Mouse (Mus musculus) kidney, postnatal 14 days (tissue): ENCODE measurements around the gene Psme3.
A peak's percentile ranks its signal among the peaks of the same experiment; 100 is the strongest.

Experiments
- DNase-seq: peaks from one replicate; pipeline ENCODE4 v3.0.0; 2022; ENCODE audit warnings: mixed read lengths

Psme3 gene

GRCm38 (mm10) chr11:101354438-101355010 is 38.5 kb downstream of the Psme3 start:
- DNase-seq, result no peak

GRCm38 (mm10) chr11:101355916-101356315 is 39.9 kb downstream of the Psme3 start:
- no peak for DNase-seq

- DNase-seq, result no peak
Measured at GRCm38 (mm10) chr11:101357505-101358182, 41.6 kb downstream of the Psme3 start.

GRCm38 (mm10) chr11:101359776-101360175 is 43.8 kb downstream of the Psme3 start:
- no peak for DNase-seq

- DNase-seq, result peak; percentile 64
Measured at GRCm38 (mm10) chr11:101360651-101361113, 44.7 kb downstream of the Psme3 start.

- DNase-seq, result peak; percentile 60
Measured at GRCm38 (mm10) chr11:101364531-101364931, 48.5 kb downstream of the Psme3 start.

GRCm38 (mm10) chr11:101367326-101367935 is 51.4 kb downstream of the Psme3 start, which contains the start of gene G6pc:
Gene G6pc, plus strand, starts transcription at chr11:101367561.
- peak; percentile 82 for DNase-seq

- DNase-seq, result no peak
Measured at GRCm38 (mm10) chr11:101370141-101370540, 54.1 kb downstream of the Psme3 start.
